Mouse (Mus musculus) left cerebral cortex, postnatal 4 days (tissue): ENCODE results near the gene Rbbp4. TPM values are rescaled to one million over a fixed set of nuclear protein-coding genes. Genes with fewer than 3 reads are reported as not detected.
"Not testable (repeated sequence)": the region's sequence is repeated elsewhere in the genome, so short reads cannot be mapped to it uniquely, and the experiment has no call there.

Experiments used
- DNase-seq: peaks from one replicate; pipeline ENCODE4 v3.0.0-alpha.2; 2022
- intact Hi-C: fragments of 180-260 bp; cut with DNase I; formaldehyde crosslinking; loops from one replicate; pipeline ENCODE4 v1.15.1; 2025
- total RNA-seq, 2 experiments: library from RNA; stranded (reverse); gene quantifications; 2 replicates each; pipeline ENCODE4 v1.2.3; 2021

Rbbp4 gene
- 100 to 1,000 TPM; 156 to 186 TPM for total RNA-seq

DNA sequence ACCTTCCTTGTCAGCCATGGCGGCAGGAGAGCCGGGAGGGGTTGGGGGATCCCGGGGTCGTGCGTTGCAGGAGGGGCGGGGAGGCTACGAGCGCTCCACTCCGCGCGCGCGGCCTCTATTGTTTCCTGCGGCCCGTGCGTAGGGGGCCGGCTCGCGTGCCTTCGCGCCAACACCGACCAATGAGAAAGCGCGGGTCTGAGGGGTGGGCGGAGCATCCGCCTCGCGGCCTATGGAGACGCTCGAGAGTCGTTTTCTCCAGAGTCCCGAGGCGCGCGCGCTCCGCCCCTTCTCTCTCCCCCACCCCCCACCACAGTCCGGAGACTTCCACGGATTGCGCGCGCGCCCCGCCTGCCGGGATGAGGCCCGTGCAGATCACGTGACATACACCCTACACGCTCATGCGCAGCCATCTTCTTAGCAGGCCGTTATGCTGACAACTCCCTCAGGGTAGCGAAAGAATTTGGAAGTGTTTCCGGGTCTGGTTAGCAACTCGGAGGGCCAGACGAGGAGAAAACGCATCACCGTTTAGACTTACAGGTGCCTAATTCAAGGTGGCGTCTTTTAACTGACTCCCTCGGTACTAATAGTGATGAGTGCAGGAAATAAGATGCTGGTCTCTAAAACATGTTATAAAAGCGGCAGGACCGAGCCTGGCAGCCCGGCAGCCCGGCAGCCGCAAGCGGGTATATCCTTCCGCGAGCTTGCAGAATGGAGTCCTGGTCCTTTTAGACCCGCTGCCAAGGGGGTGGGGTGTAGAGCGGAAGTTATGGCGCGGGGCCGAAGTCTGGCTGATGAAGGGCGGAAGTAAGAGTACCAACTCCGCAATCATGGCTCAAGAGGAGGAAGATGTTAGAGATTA is at the start of gene Rbbp4, which contains the start of gene Zbtb8os:
Gene Rbbp4, minus strand, starts transcription at position 155 of the 859 bp plus-strand sequence.
Gene Zbtb8os, plus strand, starts transcription at position 480 of the 859 bp plus-strand sequence.
- intact Hi-C loops = no loop called here
- DNase-seq = peak; percentile 99

DNA sequence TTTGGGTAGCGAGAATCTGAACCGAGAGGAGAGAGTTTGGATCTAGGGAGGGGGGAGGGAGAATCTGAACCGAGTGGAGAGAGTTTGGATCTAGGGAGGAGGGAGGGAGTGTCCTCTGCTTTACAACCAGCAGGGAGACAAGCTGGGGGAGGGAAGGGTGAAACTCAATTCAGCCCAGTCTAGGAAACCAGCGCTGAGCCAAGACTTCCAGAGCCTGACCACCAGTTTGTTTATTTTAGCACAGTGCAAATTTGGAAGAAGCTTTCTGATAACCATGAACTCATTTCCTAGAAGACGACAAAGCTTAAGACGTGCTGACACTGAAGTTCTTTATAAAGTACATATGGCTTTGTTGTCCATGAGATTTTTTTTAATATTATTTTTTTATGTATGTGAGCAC is 49.3 kb upstream of the Rbbp4 start:
- DNase-seq = no peak
- intact Hi-C loops = no loop called here

DNA sequence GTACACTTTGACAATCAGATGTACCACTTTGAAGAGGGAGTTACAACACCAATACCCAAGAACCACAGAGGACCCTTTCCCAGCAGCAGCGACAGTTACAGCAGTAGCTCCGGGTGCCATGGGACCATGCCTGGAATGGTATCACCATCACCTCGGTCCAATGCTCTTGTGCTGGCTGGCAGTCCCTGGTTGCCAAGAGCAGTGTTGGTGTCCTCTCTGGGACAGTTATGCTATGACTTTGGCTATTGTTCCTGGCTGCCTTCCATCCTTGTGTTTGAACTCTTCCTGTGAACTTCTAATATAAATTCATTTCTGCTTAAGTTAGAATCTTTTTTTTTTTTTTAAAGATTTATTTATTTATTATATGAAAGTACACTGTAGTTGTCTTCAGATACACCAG is 48.4 kb upstream of the Rbbp4 start:
- intact Hi-C loops = no loop called here
- DNase-seq = no peak

GRCm38 (mm10) chr4:129382488-129382887 is 47.3 kb upstream of the Rbbp4 start:
- intact Hi-C loops = no loop called here
- no peak for DNase-seq

DNA sequence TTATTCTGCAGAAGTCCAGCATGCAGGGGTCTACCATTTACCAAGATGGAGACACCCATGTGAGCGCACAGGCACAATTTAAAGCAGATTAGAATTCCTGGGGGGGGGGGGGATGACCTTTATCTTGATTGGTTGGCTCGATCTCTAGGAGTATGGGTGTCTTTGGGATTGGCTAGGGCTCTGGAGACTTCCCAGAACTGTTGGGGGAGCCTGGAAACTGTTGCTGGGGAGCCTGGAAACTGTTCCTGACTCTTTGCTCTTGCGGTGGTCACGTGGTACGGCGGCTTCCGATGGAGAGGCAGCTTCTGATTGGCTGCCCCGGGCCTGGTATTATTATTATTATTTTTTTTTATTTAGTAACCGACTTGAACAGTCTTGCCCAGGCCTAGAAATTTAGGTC is 46.9 kb upstream of the Rbbp4 start:
- intact Hi-C loops = no loop called here
- DNase-seq = no peak

GRCm38 (mm10) chr4:129381148-129381547 is 46.0 kb upstream of the Rbbp4 start:
- no peak for DNase-seq
- intact Hi-C loops = no loop called here

DNA sequence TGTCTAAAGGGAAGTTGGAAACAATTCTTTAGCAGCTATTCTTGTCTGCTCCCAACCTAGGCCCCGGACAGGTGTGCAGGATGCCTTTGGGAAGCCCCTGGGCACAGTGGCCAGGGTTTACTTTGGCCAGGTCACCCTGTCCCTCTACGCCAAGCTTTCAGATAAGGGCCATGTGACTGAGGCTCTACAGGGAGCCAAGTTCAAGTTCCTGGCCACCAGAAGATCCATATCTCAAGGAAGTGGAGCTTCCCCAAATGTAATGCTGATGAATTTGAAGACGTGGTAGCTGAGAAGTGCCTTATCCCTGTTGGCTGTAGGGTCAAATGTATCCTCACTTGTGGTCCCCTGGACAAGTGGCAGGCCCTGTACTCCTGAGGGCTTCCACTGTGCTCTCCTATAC is 44.6 kb upstream of the Rbbp4 start:
- DNase-seq = no peak
- intact Hi-C loops = loop anchor here (10.0 kb wide), 1 partner anchor 75 kb away; no protein-coding TSS in a partner anchor

- intact Hi-C loops = loop anchor here (10.0 kb wide), 1 partner anchor 77 kb away; no protein-coding TSS in a partner anchor
Observed at GRCm38 (mm10) chr4:129377601-129378390, 42.6 kb upstream of the Rbbp4 start, which contains the start of gene Zbtb8a. Gene Zbtb8a, minus strand, starts transcription at chr4:129378116.

DNA sequence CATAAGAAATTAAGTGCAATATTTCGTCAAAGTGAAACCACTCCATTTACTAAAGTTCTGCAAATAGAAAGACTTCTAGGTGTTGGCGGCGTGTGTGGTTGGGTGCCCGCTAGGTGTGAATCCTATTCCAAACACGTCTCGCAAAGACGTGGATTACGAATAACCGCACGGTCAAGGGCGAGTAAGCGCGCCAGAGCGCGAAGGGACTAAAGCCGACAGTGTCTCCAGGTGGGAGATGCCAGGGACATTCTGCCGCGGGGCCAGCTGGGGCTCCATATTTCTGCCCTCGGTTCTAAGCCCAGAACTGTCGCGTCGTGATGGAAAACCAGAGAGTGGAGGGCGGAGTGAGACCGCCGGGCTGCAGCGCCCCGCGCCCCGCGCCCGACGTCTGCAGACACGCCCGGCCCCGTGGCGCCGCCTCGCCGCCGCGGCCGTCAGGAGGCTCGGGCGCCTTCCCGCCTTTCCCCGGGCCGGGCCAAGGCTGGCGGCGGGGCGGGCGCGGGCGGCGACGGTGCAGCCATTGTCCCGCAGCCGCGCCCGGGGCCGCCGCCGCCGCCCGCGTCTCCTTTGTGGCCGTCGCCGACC is 41.9 kb upstream of the Rbbp4 start:
- intact Hi-C loops = loop anchor here (10.0 kb wide), 1 partner anchor 78 kb away; no protein-coding TSS in a partner anchor
- DNase-seq = peak; percentile 52

More at GRCm38 (mm10) chr4:129377601-129378390, 42.6 kb upstream of the Rbbp4 start, which contains the start of gene Zbtb8a:
- DNase-seq = peak; percentile 63

GRCm38 (mm10) chr4:129375821-129376220 is 40.7 kb upstream of the Rbbp4 start:
- no peak for DNase-seq
- intact Hi-C loops = loop anchor here (10.0 kb wide), 1 partner anchor 79 kb away; no protein-coding TSS in a partner anchor

DNA sequence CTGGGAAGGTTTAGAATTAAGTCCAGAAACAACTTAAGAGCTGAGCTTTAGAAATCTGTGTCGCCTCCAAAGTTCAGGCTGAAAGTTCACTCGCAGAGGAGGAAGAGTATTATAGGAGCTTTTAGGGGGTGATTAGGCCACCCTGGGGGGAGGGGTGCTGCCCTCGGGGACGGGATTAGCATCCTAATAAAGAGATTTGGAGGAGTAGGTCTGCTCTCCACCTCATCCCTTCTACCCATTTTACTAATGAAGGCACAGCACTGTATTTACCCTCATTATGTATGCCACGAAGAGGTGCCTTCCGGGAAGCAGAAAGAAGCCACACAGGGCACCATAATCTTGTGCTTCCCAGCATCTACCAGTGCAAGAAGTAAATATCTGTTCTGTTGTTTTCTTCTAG is 39.8 kb upstream of the Rbbp4 start:
- DNase-seq = no peak
- intact Hi-C loops = loop anchor here (10.0 kb wide), 1 partner anchor 80 kb away; no protein-coding TSS in a partner anchor

- intact Hi-C loops = loop anchor here (10.0 kb wide), 1 partner anchor 81 kb away; no protein-coding TSS in a partner anchor
- DNase-seq = no peak
Observed at GRCm38 (mm10) chr4:129374219-129374755, 39.1 kb upstream of the Rbbp4 start.

DNA sequence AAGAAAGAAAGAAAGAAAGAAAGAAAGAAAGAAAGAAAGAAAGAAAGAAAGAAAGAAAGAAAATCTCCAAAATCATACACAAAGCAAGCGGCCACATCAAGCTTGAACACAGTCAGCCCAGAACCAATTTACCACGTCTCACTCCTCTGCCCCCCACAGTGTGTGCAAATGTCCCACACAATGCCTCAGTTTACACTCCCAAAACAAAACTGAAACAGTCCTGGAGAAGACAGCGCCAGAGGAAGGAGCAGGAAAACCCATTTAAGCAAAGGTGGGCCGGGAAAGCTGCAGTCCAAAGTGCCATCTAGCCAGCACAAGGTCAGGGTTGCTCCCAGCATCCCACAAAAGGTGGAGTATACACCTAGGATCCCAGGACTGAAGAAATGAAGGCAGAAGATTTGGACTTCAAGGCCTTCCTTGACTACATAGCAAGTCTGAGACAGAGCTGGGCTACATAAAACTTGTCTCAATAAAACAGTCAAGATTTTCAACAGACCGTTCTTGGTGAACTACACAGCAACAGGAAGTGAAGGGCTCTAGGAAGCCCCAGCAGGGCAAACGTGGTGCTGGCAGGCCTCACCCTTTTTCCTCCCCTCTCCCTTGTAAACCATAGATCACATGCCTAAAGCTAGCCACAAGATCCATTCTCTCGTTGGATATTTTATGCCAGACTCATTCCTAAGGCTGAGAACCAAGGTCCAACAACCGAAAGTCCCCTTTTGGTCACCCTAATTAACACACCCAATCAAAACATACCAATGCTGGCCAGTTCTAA is 38.2 kb upstream of the Rbbp4 start:
- intact Hi-C loops = loop anchor here (10.0 kb wide), 1 partner anchor 81 kb away; no protein-coding TSS in a partner anchor
- DNase-seq = no peak

DNA sequence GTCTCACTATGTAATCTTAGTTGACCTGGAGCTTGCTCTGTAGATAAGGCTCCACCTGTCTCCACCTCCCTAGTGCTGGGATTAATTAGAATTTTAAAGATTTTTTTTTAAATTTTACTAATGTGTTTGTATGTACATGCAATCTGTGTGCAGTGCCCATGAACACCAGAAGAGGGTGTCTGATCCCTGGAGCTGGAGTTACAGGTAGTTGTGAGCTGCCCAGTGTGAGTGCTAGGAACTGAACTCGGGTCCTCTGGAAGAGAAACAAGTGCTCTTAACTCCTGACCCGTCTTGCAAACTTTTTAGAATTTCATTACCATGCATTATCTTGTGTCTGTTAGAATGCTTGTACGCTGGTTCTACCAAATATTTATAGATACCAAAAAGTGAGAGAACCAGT is 36.2 kb upstream of the Rbbp4 start:
- DNase-seq = no peak
- intact Hi-C loops = loop anchor here (10.0 kb wide), 1 partner anchor 83 kb away; no protein-coding TSS in a partner anchor

- no peak for DNase-seq
- intact Hi-C loops = no loop called here
Observed at GRCm38 (mm10) chr4:129365224-129365623, 30.1 kb upstream of the Rbbp4 start.

- intact Hi-C loops = no loop called here
Observed at GRCm38 (mm10) chr4:129364379-129364778, 29.2 kb upstream of the Rbbp4 start.

DNA sequence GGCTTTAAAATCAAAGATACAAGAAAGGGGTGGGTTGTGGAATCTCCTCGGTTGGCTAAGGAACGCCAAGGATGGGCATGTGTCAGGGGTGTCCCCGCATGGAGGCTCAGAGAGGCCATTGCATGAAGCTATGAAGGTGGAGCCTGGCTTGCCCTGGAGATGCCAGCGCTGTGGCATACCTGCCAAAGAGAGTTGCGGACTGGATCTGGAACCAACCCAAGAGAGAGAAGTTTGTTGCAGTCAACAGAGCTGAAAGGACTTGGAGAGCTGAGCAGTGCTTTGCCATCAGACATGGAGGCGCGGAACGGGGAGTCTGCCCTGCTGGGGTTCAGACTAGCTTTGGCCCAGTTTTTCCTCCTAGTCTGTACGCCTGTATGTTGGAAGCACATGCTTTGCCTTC is 28.3 kb upstream of the Rbbp4 start:
- intact Hi-C loops = no loop called here
- no peak for DNase-seq

More at GRCm38 (mm10) chr4:129364379-129364778, 29.2 kb upstream of the Rbbp4 start:
- no peak for DNase-seq

DNA sequence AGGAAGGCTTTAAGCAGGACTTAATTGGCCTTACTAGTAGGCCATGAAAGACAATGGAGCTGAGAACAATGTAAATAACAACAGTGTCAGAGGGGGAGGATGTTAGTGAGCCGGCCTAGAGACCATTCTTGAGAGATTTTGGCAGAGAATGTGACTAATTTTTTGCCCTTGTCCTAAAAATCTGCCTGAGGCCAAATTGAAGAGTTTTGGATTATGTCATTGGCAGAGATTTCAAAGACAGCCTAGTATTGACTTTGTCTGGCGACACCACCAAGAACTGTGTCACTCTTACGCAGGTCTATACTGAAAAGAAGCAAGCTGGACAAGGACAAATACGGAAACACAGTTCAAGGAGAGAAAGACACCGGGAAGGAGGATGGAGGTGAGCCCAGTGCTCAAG is 27.6 kb upstream of the Rbbp4 start:
- intact Hi-C loops = no loop called here
- no peak for DNase-seq

DNA sequence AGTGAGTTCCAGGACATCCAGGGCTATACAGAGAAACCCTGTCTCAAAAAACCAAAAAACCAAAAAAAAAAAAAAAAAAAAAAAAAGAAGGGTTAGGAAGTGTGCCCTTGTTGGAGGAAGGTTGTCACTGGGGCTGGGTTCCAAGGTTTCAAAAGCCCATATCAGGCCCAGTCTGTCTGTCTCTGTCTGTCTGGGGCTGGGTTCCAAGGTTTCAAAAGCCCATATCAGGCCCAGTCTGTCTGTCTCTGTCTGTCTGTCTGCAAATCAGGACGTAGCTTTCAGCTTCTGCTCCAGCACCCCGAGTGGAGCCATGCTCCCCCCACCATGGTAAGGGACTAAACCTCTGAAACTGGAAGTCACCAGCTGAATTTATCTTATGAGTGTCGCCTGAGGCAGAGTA is 27.1 kb upstream of the Rbbp4 start:
- DNase-seq, intact Hi-C loops: not testable (repeated sequence)
